Mouse (Mus musculus) urinary bladder, postnatal 4 days (tissue): ENCODE data around the gene Nudt16l1.

Source experiments
- DNase-seq, 2 experiments: peaks; one replicate each; pipeline ENCODE4 v3.0.0; 2021 to 2022; ENCODE audit warnings: low spot score in 2 of 2

The Nudt16l1 gene

DNA sequence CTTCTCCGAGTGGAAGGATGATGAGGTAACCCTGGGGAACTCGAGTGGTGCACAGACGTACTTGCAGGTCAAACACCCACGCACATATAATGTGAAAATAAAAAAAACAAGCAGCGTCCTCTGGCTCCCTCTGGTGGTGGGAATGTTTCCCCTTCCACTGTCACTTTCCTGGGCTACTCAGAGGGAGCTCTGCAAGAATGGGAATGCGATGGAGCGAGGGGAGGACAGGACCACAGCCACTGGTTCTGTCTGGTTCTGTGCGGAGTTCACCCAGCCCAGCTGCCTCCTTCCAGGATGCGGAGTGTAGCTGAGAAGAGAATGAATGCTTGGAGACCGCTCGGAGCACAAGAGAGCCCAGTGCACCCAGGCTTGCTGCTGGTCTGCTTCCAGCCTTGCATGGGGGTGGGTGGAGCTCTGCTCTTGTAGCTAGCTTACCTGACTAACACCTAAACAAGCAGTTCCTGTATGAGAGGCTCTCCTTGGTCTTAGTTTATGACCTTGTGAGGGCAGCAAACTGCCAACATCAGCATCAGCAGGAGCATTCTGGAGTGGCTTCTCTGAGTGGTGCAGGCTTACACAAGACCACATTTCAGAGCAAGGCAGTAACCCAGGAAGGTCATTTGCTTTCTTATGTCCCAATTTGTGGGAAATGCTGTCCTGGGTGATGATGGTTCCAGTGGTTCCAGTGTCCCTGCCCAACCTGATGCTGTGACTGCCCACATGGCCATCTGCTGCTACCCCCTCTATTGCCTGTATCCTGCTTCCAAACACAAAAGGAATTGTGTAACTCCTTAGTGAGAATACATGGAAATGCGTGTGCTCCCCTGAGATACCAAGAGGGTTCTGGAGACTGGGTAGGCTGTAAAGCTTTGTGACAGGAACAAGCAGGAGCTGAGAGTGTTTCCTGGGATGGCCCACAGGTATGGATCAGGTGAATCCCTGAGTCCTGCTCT, 24.5 kb upstream of the Nudt16l1 start:
- peak; percentile 70 to 89 for DNase-seq

DNA sequence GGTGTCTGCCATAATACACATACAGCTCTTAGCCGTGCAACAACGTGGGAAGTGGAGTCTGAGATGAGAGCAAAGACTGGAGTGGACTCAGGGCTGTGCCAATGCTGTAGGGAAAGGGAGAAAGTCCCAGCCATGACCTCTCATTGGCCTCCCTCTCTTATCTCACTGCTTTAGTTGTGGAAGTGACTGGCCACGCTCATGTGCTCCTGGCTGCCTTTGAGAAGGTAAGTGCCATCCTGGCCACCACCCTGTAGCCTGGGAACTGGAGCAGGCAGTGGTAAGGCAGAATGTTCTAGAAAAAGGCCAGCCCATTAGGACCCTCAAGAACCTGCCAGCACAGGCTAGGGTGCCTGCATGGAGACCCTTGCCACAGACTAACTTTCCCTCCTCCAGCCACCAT, 22.6 kb upstream of the Nudt16l1 start:
- no peak for DNase-seq

- no peak for DNase-seq
These were observed 22.0 kb upstream of the Nudt16l1 start for GRCm38 (mm10) chr16:4916608-4917007.

DNA sequence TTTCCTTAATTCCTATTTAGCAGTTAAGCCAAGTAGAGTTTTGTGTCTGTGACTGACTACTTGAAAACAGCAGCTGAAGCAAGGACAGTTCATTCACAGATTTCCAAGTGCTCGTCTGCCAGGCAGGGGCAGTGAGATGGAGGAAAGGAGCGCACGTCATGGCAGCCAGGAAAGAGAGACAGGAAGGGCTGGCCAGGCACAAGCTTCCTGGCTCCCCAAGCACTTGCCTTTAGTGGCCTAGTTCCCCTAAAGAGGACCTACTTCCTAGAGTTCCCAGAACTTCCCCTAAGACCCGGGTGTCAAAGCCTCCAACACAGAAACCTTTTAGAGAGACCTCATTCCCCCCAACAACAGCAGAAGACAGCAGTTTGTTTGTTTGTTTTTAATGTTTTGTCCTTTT, 18.0 kb upstream of the Nudt16l1 start:
- no peak for DNase-seq

DNA sequence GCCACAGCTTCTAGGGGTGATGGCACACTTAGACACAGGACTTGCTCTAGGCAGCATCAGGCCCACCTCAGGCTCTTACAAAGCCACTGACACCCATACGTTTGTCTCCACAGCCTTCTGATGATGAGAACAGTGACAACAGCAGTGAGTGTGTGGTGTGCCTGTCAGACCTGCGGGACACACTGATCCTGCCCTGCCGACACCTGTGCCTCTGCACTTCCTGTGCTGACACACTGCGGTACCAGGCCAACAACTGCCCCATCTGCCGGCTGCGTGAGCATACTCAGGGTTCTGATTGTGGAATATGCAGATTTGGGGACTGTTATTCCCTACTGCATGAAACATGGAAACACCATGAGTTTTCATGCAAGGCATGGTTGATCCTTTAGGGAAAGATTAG, 16.1 kb upstream of the Nudt16l1 start:
- DNase-seq, result no peak

- DNase-seq, result no peak
These were observed 14.6 kb upstream of the Nudt16l1 start for GRCm38 (mm10) chr16:4923996-4924395.

DNA sequence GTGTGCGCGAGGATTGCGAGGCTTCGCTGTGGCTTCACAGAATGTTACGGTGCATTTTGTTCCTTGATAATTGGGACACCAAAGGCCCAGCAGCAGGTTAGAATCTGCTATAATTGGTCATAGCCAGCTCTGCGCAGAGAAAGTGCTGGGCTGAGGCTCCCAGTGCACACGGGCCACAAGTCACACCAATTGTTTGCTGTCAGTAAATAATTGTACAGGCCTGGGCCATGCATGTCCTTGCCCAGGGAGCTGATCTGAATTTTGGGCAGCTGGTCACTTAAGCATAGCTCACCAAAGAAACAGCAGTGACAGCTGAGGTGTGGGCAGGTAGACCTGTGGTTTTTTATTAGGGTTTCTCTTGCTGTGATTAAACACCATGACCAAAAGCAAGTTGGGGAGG, 10.6 kb upstream of the Nudt16l1 start:
- no peak for DNase-seq

DNA sequence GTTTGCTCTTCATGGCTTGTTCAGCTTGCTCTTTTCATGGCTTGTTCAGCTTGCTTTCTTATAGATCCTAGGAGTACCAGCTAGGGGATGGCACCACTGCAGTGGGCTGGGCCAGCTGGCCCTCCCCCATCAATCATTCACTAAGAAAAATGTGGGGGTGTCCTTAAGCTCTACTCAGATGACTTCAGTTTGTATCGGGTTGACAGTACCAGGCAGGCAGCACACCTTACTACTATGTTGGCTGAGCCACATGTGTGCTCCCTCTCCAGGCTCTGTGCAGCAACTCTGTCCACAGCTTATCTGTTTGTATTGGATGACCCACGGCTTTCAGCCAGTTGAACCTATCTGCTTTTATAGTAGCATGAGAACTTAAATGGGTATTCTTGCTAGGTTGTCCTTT, 10.1 kb upstream of the Nudt16l1 start:
- no peak for DNase-seq

GRCm38 (mm10) chr16:4932429-4932828, 6.1 kb upstream of the Nudt16l1 start:
- no peak for DNase-seq

- DNase-seq, result no peak
These were observed 3.1 kb upstream of the Nudt16l1 start for GRCm38 (mm10) chr16:4935430-4935829.

- DNase-seq, result no peak
These were observed 2.4 kb upstream of the Nudt16l1 start for GRCm38 (mm10) chr16:4935931-4936703.

DNA sequence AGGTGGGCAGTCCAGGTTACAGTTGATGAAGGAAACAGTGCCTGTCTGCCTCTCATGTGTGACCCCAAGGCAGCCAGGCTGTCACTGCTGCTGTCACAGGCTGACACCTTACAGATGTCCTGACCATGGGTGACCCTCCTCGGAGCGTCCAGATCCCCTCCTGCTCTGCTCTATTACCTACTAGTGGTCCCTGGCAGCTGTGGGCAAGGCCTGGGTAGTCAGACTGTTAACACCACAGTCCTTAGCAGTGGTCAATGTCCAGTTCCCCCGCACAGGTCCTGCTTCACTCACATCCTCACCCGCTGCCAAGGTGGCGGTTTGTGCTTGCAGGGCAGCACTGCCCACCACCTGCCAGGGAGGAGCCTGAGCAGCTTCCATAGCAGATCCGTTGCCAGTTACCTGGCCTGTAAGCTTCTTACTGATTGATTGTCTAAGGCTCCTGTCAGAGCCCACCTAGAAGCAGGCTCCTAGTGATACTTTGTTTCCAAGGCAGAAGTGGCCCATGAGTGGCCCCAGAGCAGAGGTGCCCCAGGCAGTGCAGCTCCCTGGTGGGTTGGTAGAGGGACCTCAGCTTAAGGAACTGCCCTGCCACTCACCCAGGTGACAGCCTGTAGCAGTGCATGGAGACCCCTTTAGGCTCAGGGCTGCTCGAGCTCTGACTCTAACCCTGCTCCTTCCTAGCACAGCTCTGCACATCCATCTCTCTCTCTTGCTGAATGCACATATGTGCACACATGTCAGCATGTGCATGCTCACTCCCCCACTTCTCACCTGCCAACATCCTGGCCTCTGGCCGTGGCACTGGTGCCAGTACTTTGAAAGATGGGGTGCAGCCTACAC, 990 bp upstream of the Nudt16l1 start:
- no peak for DNase-seq

DNA sequence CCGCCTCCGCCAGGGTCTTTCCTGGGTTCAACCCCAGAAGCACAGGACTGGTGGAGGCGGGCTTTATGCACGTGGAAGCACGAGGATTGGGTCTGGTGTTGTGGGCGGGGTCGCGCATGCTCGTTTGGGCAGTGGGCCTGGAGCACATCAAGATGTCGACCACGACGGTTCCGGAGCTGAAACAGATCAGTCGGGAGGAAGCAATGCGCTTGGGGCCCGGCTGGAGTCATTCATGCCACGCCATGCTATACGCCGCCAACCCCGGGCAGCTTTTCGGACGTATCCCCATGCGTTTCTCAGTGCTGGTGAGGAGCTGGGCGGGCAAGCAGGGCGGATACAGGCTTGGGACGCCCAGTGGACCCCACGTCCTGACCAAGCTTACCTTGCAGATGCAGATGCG, 428 bp downstream of the Nudt16l1 start:
- DNase-seq, result peak; percentile 94 to 97

DNA sequence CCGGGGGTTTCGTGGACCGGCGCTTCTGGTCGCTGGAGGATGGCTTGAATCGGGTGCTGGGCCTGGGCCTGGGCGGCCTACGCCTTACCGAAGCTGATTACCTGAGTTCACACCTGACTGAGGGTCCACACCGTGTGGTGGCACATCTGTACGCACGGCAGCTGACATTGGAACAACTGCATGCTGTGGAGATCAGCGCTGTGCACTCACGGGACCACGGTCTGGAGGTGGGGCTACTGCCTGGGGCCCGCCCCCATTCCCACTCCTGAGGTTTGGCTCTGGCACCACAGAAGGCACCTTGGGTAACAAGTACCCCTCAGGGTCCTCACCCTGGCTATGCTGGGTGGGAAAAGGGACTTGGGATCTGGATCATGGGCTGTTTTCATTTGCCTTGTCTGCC, 851 bp downstream of the Nudt16l1 start:
- DNase-seq, result no peak

DNA sequence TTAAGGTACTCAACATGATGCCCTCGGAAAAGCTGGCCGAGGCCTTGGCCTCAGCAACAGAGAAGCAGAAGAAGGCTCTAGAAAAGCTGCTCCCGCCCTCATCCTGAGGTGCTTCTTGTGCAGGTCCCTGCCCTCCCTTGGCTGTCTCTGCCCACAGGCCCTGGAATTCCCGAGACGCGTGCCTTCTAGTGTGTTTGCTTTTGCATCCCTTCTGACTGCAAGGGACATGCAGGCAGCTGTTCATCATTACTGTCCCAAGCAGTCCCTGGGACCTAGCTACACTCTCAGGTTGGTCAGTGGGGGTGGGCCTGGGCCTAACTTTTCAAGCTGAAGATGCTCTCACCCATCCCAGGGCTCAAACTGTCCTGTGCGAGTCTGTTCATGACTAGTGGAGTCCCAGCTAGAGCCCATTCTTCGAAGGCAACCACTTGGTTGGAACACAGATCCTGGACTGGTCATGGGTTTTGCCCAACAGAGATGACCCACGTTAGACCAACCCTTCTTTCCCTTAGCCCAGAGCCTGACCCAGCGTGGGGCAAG, 1.8 kb downstream of the Nudt16l1 start:
- DNase-seq, result no peak

DNA sequence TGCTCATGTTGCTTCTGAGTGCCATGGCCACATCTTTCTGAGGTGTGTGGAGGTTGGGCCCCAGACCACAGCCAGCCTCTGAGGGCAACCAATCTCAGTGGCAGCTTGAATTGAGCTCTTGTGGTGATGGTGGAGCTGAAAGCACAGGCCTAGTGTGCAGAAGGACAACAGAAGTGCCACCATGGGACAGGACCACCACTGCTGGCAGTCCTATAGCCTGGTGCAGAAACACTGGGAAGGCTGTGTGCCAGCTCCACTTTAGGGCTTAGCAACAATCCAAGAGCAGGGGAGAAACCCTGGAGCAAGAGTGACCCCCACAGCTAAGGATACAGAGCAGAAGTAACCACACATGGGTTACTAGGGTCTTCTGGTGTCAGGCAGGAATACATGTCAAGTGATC, 2.5 kb downstream of the Nudt16l1 start:
- no peak for DNase-seq

DNA sequence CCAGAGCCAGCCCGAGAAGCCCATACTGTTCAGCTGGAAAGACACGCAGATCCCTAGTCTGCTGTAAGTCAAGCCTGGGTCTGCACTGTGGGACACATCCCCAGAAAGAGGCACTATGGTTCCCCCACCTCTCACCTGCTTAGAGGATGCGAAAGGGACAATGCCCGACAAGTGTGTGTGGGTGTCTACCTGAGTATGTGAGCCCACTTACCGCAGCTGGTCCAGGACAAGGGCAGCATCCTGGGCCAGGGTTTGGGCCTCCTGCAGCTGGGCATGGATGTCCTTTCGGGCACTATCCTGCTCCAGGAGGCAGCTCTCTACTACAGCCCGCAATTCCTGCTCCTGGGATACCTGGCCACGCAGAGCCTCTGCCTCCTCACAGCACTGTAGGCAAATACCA, 4.3 kb downstream of the Nudt16l1 start:
- no peak for DNase-seq

DNA sequence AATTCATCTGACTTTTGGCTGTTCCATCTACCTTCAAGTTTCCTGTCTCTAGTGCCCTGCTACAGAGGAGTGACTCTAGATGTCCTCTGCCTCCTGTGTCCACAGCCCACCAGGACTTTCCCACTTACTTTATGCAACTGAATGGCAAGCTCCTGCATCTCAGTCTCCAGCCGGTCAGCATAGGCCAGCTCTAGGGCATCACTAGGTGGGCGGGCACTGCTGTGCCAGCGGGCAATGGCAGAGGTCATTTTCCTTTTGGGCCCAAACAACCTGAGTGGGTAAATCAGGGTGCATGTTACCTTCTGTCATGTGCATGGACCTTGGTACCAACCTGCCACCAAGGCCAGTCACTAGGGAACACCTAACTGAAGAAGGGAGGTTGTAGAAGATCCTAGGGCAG, 4.9 kb downstream of the Nudt16l1 start:
- DNase-seq, result no peak

DNA sequence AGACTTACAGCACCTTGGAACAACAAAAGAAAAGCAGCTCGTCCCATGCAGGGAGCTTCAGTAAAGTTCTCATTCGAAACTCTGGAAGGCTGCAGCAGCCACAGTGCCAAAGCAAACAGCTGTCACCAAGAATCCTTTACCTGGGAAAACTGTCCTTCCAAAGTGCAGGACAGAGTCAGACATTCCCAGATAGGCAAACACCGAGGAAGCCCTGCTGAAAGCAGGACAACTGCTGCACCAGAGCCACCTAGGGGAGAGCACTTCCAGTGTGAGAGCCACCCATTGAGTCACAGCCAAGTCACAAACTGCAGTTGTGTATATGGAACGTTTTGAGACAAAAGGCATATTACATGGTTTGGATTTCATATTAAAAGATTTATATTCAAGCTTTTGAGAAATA, 6.9 kb downstream of the Nudt16l1 start:
- no peak for DNase-seq

GRCm38 (mm10) chr16:4946155-4946554, 7.6 kb downstream of the Nudt16l1 start:
- DNase-seq, result no peak

DNA sequence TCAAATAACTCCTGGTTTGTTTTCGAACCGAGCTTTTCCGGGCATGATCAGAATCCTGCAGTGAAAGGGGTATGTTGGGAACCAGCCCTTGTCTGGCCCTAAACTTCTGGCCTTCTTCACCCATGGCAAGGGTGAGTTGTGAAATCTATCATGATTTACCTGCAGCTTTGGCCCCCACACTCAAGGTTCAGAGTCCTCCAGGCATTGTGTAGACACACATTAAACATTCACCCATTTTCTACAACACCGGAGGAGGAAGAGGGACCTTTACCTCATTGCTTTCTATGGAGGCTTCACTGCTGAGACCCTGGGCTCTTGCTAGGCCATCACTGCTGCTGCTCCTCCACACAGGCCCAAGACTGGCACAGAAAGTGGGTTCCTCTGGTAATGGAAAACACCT, 8.8 kb downstream of the Nudt16l1 start:
- DNase-seq, result no peak

DNA sequence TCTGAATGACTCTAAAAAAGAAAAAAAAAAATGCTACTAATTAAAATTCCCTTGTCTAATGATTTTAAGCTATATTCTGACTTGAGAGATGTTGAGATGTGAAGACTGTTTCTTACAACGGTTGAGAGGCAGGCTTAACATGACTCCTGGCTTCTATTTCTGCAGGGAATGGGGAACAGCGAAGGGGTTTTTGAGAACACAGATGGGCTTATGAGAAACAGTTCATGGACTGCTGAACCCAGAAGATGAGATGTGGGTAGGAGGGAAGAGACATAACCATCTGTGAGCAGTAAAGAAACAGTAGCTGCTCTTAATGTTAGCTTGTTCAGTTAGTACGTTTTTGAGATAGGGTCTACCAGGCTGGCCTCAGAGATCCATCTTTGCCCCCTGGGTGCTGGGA, 18.0 kb downstream of the Nudt16l1 start:
- DNase-seq, result no peak
